26 mouse cellular contexts compared by ENCODE assay signal in genomic region chr12:39938211-39938610, GRCm38 (mm10).
"Had no signal": no experiment of that assay in that cellular context is flagged by ENCODE, and none has a peak within 500 bp of the region (broad histone marks: within the 10 kb centered on the region; RNA-seq: fewer than 3 reads in every experiment).

No protein-coding gene starts in this region.

- H3K27me3 ChIP-seq: embryonic facial prominence, embryonic 13.5 days; embryonic facial prominence, embryonic 15.5 days; forebrain, embryonic 12.5 days; heart, embryonic 12.5 days had no signal

- H3K4me2 ChIP-seq: embryonic facial prominence, embryonic 13.5 days; embryonic facial prominence, embryonic 15.5 days; forebrain, embryonic 12.5 days; heart, embryonic 11.5 days; heart, embryonic 12.5 days had no signal

- H3K9me3 ChIP-seq: embryonic facial prominence, embryonic 13.5 days; embryonic facial prominence, embryonic 15.5 days; forebrain, embryonic 10.5 days; forebrain, embryonic 12.5 days; heart, embryonic 10.5 days; heart, embryonic 12.5 days had no signal

- DNase-seq: cerebellum, adult 2 months; cerebellum, adult 8-10 months; cerebellum, adult 9-10 months; cerebellum, adult 9-11 months; cerebellum, postnatal 10 days; cerebellum, postnatal 14 days; cerebellum, postnatal 25 days; cerebellum, postnatal 36 days; embryo, embryonic 11 days; gastrocnemius, adult 2 months; gastrocnemius, postnatal 10 days; gastrocnemius, postnatal 14 days; gastrocnemius, postnatal 25 days; gastrocnemius, postnatal 36 days; heart, adult 11 months; heart, adult 18-20 months; heart, adult 2 months had no signal

- H3K4me3 ChIP-seq: embryonic facial prominence, embryonic 13.5 days; embryonic facial prominence, embryonic 15.5 days; erythroblast, embryonic 14.5 days; forebrain, embryonic 10.5 days; forebrain, embryonic 12.5 days; gastrocnemius, adult 2 months; heart, adult 2 months; heart, embryonic 10.5 days; heart, embryonic 12.5 days had no signal

- H3K36me3 ChIP-seq: embryonic facial prominence, embryonic 13.5 days; embryonic facial prominence, embryonic 15.5 days; forebrain, embryonic 10.5 days; forebrain, embryonic 12.5 days; heart, embryonic 10.5 days; heart, embryonic 12.5 days had no signal

- ATAC-seq: forebrain, embryonic 16.5 days had no signal

- H3K4me1 ChIP-seq: embryonic facial prominence, embryonic 13.5 days; embryonic facial prominence, embryonic 15.5 days; forebrain, embryonic 10.5 days; forebrain, embryonic 12.5 days had no signal

- H3K27ac ChIP-seq: embryonic facial prominence, embryonic 13.5 days; embryonic facial prominence, embryonic 15.5 days; forebrain, embryonic 10.5 days; forebrain, embryonic 12.5 days; gastrocnemius, adult 2 months; heart, adult 2 months; heart, embryonic 10.5 days had no signal

- H3K9ac ChIP-seq: embryonic facial prominence, embryonic 13.5 days; embryonic facial prominence, embryonic 15.5 days; forebrain, embryonic 12.5 days; heart, embryonic 12.5 days had no signal
